Mouse (Mus musculus) liver, embryonic 14.5 days (tissue): ENCODE data around the gene Tcf25. TPM values are rescaled to one million over a fixed set of nuclear protein-coding genes. Genes with fewer than 3 reads are reported as not detected.
"Not testable (repeated sequence)": the region's sequence is repeated elsewhere in the genome, so short reads cannot be mapped to it uniquely, and the experiment has no call there.

Experiments
- ATAC-seq: fragments of 200-750 bp; cut with Nextera tagmentation; 2 replicates; pipeline ENCODE4 v1.8.0; 2017; ENCODE audit warnings: moderate number of reproducible peaks, mild to moderate bottlenecking, moderate library complexity; ENCODE audit not compliant: insufficient read depth
- DNase-seq, 3 experiments: peaks; one replicate each; pipeline ENCODE4 v3.0.0-alpha.2; 2012 to 2013; ENCODE audit warnings: low read depth in 3 of 3, low spot score in 3 of 3
- H3K27ac ChIP-seq: fragments of 300-500 bp; sonication (generic); 2 replicates; pipeline ENCODE4 v1.5.1; 2014; ENCODE audit warnings: moderate library complexity, mild to moderate bottlenecking, control low read depth, inconsistent platforms
- H3K27me3 ChIP-seq: fragments of 300-500 bp; sonication (generic); 2 replicates; pipeline ENCODE4 v1.6.1; 2014; ENCODE audit warnings: mild to moderate bottlenecking, low read length, moderate library complexity; ENCODE audit not compliant: control insufficient read depth, insufficient read depth
- H3K36me3 ChIP-seq: fragments of 300-500 bp; sonication (generic); replicated peaks from 2 replicates; pipeline ENCODE4 v1.6.1; 2014; ENCODE audit warnings: low read depth; ENCODE audit not compliant: control insufficient read depth, insufficient read depth
- H3K4me1 ChIP-seq, 2 experiments: fragments of 200-500 bp in 1 of 2; fragments of 300-500 bp in 1 of 2; sonication (generic) in 1 of 2; replicated peaks; 2 replicates each; pipeline ENCODE4 v1.6.1; 2012 to 2014; ENCODE audit warnings: antibody characterized with exemption in 1 of 2, inconsistent platforms in 1 of 2, low read length in 1 of 2; ENCODE audit not compliant: control insufficient read depth in 2 of 2, insufficient read depth in 2 of 2
- H3K4me2 ChIP-seq: fragments of 300-500 bp; sonication (generic); 2 replicates; pipeline ENCODE4 v1.6.1; 2014; ENCODE audit warnings: low read depth, mild to moderate bottlenecking, control low read depth, moderate library complexity
- H3K4me3 ChIP-seq, 2 experiments: fragments of 200-500 bp in 1 of 2; fragments of 300-500 bp in 1 of 2; sonication (generic) in 1 of 2; 2 replicates each; pipeline ENCODE4 v1.5.1; 2012 to 2014; ENCODE audit warnings: low read depth in 2 of 2, low read length in 2 of 2, mild to moderate bottlenecking in 2 of 2, control low read depth in 1 of 2, inconsistent platforms in 1 of 2, moderate library complexity in 1 of 2; ENCODE audit not compliant: insufficient read depth in 1 of 2
- H3K9ac ChIP-seq: fragments of 300-500 bp; sonication (generic); replicated peaks from 2 replicates; pipeline ENCODE4 v1.6.1; 2014; ENCODE audit warnings: mild to moderate bottlenecking, control low read depth, moderate library complexity
- H3K9me3 ChIP-seq: fragments of 300-500 bp; sonication (generic); 2 replicates; pipeline ENCODE4 v1.6.1; 2016; ENCODE audit warnings: low read length, mixed read lengths; ENCODE audit not compliant: control insufficient read depth
- CTCF ChIP-seq: IDR thresholded peaks from 2 replicates; pipeline ENCODE4 v1.5.1; 2016; ENCODE audit warnings: antibody characterized with exemption, low read depth, control low read depth
- EP300 ChIP-seq: IDR thresholded peaks from 2 replicates; pipeline ENCODE4 v1.6.1; 2016; ENCODE audit warnings: antibody characterized with exemption, low read depth
- WGBS: fragments of 180-500 bp; shearing (Covaris S2); extraction: QIAGEN DNeasy Blood & Tissue Kit; methylation state at CpG from one replicate; pipeline ENCODE4 v1.1.7; 2014; ENCODE audit not compliant: insufficient replicate concordance; 5-methylcytosine and 5-hydroxymethylcytosine counted together
- polyA plus RNA-seq, 2 experiments: library from polyadenylated mRNA; depleted of rRNA in 1 of 2; stranded (reverse) in 1 of 2; unstranded in 1 of 2; fragments of >200 nt; fragmentation: Nextera tagmentation in 1 of 2; extraction: Ambion mirVana in 1 of 2; gene quantifications; 2 replicates each; pipeline versions ENCODE4 v1.2.1 to v1.2.3; 2012 to 2014

The Tcf25 gene
- polyA plus RNA-seq, 2 experiments: 45.6 to 53.1 TPM

- H3K9me3 ChIP-seq: peaks cover 32% of the 10 kb centered on the region
- 85% methylated on average over 25 of the region's 25 CpGs for WGBS
- no peak for ATAC-seq
These were observed 58.2 kb downstream of the Tcf25 start for GRCm38 (mm10) chr8:123431616-123432365.

DNA sequence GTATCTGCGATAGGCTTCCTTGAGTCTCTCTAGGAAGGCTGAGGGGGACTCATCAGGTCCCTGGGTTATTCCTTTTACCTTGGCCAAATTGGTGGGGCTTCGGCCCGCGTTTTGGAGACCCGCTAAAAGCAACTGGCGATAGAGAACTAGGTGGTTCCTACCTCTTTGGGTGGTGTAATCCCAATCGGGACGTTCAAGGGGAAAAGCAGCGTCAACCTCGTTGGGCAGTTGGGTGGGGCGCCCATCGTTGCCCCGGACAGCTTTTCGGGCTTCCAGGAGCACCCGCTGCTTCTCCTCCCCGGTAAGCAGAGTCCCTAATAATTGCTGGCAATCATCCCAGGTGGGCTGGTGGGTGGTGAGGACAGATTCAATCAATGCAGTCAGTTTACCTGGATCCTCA is 58.8 kb downstream of the Tcf25 start:
- H3K27me3 ChIP-seq: no peaks in the 10 kb centered on the region
- no peak overlapping the region for H3K9ac ChIP-seq
- no peak for DNase-seq
- 83% methylated on average over 16 of the region's 16 CpGs for WGBS
- peaks cover 26% of the 10 kb centered on the region for H3K9me3 ChIP-seq
- H3K4me2 ChIP-seq: no peak overlapping the region
- H3K36me3 ChIP-seq: no peaks in the 10 kb centered on the region
- no peaks in the 10 kb centered on the region for H3K4me1 ChIP-seq
- ATAC-seq: no peak
- TF ChIP-seq EP300 (no peak), CTCF (no peak)
- no peak overlapping the region for H3K27ac ChIP-seq
- H3K4me3 ChIP-seq: no peak overlapping the region

More at GRCm38 (mm10) chr8:123431616-123432365, 58.2 kb downstream of the Tcf25 start:
- H3K9ac ChIP-seq: no peak overlapping the region
- no peak overlapping the region for H3K4me2 ChIP-seq
- DNase-seq: no peak
- TF ChIP-seq CTCF (no peak), EP300 (no peak)
- H3K27me3 ChIP-seq: no peaks in the 10 kb centered on the region
- no peaks in the 10 kb centered on the region for H3K36me3 ChIP-seq
- no peak overlapping the region for H3K27ac ChIP-seq
- H3K4me1 ChIP-seq: no peaks in the 10 kb centered on the region
- H3K4me3 ChIP-seq: no peak overlapping the region

GRCm38 (mm10) chr8:123433241-123433974 is 59.9 kb downstream of the Tcf25 start:
- not testable (repeated sequence) for H3K4me1 ChIP-seq, H3K4me2 ChIP-seq, DNase-seq, H3K9ac ChIP-seq, H3K36me3 ChIP-seq, H3K27me3 ChIP-seq, ATAC-seq, H3K27ac ChIP-seq, H3K4me3 ChIP-seq
- 92% methylated on average over 47 of the region's 47 CpGs for WGBS
- H3K9me3 ChIP-seq: peaks cover 16% of the 10 kb centered on the region

GRCm38 (mm10) chr8:123441788-123442187 is 68.2 kb downstream of the Tcf25 start:
- Histone ChIP-seq H3K4me3 (no peak overlapping the region), H3K4me1 (peaks cover 4 to 10% of the 10 kb centered on the region in 2 experiments; a peak in 3 of 4 replicates), H3K27ac (no peak overlapping the region), H3K27me3 (no peaks in the 10 kb centered on the region), H3K36me3 (no peaks in the 10 kb centered on the region), H3K4me2 (no peak overlapping the region), H3K9me3 (no peaks in the 10 kb centered on the region), H3K9ac (no peak overlapping the region)
- ATAC-seq: no peak
- TF ChIP-seq EP300: no peak
- TF ChIP-seq CTCF: no peak
- no peak for DNase-seq
- WGBS: 39% methylated on average over 2 of the region's 2 CpGs

- H3K27me3 ChIP-seq: no peaks in the 10 kb centered on the region
- H3K4me1 ChIP-seq: peaks cover 4 to 10% of the 10 kb centered on the region in 2 experiments; a peak in 3 of 4 replicates
- H3K9ac ChIP-seq: no peak overlapping the region
- H3K4me3 ChIP-seq: peak overlapping the region; percentile 72 to 85; a peak in 2 of 4 replicates
- no peaks in the 10 kb centered on the region for H3K36me3 ChIP-seq
- H3K27ac ChIP-seq: no peak overlapping the region
- peak overlapping the region; percentile 81 for H3K4me2 ChIP-seq
- no peaks in the 10 kb centered on the region for H3K9me3 ChIP-seq
- 72% methylated on average over 5 of the region's 5 CpGs for WGBS
- ATAC-seq (no peak), DNase-seq (no peak)
- TF ChIP-seq CTCF (no peak), EP300 (no peak)
These were observed 68.8 kb downstream of the Tcf25 start for GRCm38 (mm10) chr8:123442351-123442750.
